Mouse (Mus musculus) stomach, embryonic 14.5 days (tissue): Measurements from ENCODE around the gene Pdcd4. TPM values are rescaled to one million over a fixed set of nuclear protein-coding genes. Genes with fewer than 3 reads are reported as not detected.
A peak's percentile ranks its signal among the peaks of the same experiment; 100 is the strongest.

Experiments used
- ATAC-seq: fragments of 200-750 bp; cut with Nextera tagmentation; 2 replicates; pipeline ENCODE4 v1.8.0; 2017; ENCODE audit warnings: low read depth, moderate TSS enrichment; ENCODE audit not compliant: insufficient number of reproducible peaks, insufficient read depth, low FRiP score
- H3K27ac ChIP-seq: fragments of 300-500 bp; sonication (generic); 2 replicates; pipeline ENCODE4 v1.5.1; 2014; ENCODE audit warnings: mild to moderate bottlenecking, low read length, moderate library complexity, mixed read lengths
- H3K27me3 ChIP-seq: fragments of 300-500 bp; sonication (generic); 2 replicates; pipeline ENCODE4 v1.6.1; 2014; ENCODE audit warnings: low read length, control low read depth, mixed read lengths; ENCODE audit not compliant: control insufficient read depth, insufficient read depth
- H3K36me3 ChIP-seq: fragments of 300-500 bp; sonication (generic); 2 replicates; pipeline ENCODE4 v1.6.1; 2014; ENCODE audit warnings: mild to moderate bottlenecking, control low read depth, low read length, moderate library complexity, mixed read lengths; ENCODE audit not compliant: control insufficient read depth, insufficient read depth
- H3K4me1 ChIP-seq: fragments of 300-500 bp; sonication (generic); 2 replicates; pipeline ENCODE4 v1.6.1; 2014; ENCODE audit warnings: low read length, control low read depth, mixed read lengths; ENCODE audit not compliant: control insufficient read depth, insufficient read depth
- H3K4me2 ChIP-seq: fragments of 300-500 bp; sonication (generic); replicated peaks from 2 replicates; pipeline ENCODE4 v1.6.1; 2014; ENCODE audit warnings: low read depth, low read length, control low read depth
- H3K4me3 ChIP-seq: fragments of 300-500 bp; sonication (generic); 2 replicates; pipeline ENCODE4 v1.5.1; 2014; ENCODE audit warnings: low read depth, low read length, control low read depth
- H3K9ac ChIP-seq: fragments of 300-500 bp; sonication (generic); replicated peaks from 2 replicates; pipeline ENCODE4 v1.6.1; 2014; ENCODE audit warnings: low read depth, mild to moderate bottlenecking, control low read depth, low read length, moderate library complexity, mixed read lengths
- H3K9me3 ChIP-seq: fragments of 300-500 bp; sonication (generic); 2 replicates; pipeline ENCODE4 v1.6.1; 2016; ENCODE audit warnings: low read depth, low read length, control low read depth; ENCODE audit not compliant: control insufficient read depth
- WGBS: fragments of 180-500 bp; shearing (Covaris S2); extraction: QIAGEN DNeasy Blood & Tissue Kit; methylation state at CpG from one replicate; pipeline ENCODE4 v1.1.7; 2014; 5-methylcytosine and 5-hydroxymethylcytosine counted together
- polyA plus RNA-seq: library from polyadenylated mRNA; unstranded; fragments of >200 nt; fragmentation: Nextera tagmentation; extraction: Ambion mirVana; gene quantifications from 2 replicates; pipeline ENCODE4 v1.2.1, GENCODE M21; 2014

Pdcd4 gene
- polyA plus RNA-seq, 1 experiment from 2014 or later: 123 TPM

DNA sequence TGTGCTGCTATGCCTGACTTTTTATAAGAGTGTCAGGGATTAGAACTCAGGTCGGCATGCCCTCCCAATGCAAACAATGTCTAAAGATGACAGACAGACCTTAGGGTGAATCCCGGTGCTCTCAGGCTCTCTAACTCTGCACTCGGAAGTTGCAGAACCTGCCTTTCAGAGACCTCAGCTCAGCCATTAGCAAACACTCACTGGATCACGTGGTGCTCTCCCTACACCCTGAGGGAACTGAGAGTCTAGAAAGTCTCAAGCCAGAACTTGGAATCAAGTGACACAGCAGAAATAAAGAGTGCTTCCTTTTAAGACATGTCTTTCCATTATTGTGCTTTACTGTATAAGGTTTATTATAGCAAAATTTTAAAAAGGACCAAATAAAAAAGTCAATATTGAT lies 37.1 kb upstream of the Pdcd4 start:
- no peak overlapping the region for H3K9ac ChIP-seq
- no peak overlapping the region for H3K4me2 ChIP-seq
- H3K9me3 ChIP-seq: no peaks in the 10 kb centered on the region
- H3K27me3 ChIP-seq: no peaks in the 10 kb centered on the region
- no peaks in the 10 kb centered on the region for H3K36me3 ChIP-seq
- WGBS: 41% methylated on average over 4 of the region's 4 CpGs
- peaks cover 16% of the 10 kb centered on the region for H3K4me1 ChIP-seq
- no peak overlapping the region for H3K27ac ChIP-seq
- ATAC-seq: no peak
- no peak overlapping the region for H3K4me3 ChIP-seq

DNA sequence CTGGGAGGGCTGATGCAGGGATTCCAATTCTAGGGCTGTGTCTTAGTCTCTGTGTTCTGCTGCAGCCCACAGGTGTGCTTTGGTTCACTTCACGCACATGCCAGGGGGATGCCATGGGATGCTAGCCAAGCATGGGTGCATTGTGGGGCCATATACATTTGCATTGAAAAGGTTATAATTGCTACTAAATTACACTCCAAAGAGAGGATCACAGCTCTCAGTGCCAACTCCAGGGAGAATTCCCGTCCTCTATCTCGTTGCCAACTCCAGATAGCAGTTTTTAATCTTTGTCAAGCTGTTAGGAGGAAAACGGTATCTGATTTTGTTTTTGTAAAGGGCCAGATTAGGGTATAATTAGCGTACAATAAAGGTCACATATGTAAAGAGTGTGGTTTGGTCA lies 36.2 kb upstream of the Pdcd4 start:
- Histone ChIP-seq H3K4me2 (no peak overlapping the region), H3K4me3 (no peak overlapping the region), H3K9ac (no peak overlapping the region), H3K9me3 (no peaks in the 10 kb centered on the region), H3K27ac (no peak overlapping the region), H3K4me1 (peaks cover 9% of the 10 kb centered on the region), H3K36me3 (no peaks in the 10 kb centered on the region), H3K27me3 (no peaks in the 10 kb centered on the region)
- no peak for ATAC-seq
- 78% methylated on average over 5 of the region's 5 CpGs for WGBS

DNA sequence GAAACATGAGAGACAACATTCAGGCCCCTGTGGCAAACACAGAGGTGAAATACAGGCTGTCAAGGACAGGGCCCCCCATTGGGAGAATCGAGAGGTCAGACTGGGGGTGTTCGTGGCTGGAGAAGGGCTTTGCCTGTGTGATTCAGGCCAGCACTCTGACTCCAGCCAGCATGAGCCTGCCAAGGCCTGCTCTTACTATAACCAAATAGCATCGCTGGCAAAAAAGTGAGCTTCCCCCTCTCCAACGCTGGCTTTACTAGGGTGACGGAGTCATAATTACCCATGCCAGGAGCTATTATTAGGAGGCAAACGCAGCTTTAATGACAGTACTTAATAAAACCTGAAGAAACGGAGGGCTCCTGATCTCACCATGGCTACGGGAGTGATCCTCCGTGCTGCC lies 35.2 kb upstream of the Pdcd4 start:
- Histone ChIP-seq H3K27me3 (no peaks in the 10 kb centered on the region), H3K4me2 (no peak overlapping the region), H3K9ac (no peak overlapping the region), H3K4me1 (peaks cover 9% of the 10 kb centered on the region), H3K27ac (no peak overlapping the region), H3K9me3 (no peaks in the 10 kb centered on the region), H3K4me3 (no peak overlapping the region), H3K36me3 (no peaks in the 10 kb centered on the region)
- ATAC-seq: no peak
- WGBS: 73% methylated on average over 9 of the region's 9 CpGs

DNA sequence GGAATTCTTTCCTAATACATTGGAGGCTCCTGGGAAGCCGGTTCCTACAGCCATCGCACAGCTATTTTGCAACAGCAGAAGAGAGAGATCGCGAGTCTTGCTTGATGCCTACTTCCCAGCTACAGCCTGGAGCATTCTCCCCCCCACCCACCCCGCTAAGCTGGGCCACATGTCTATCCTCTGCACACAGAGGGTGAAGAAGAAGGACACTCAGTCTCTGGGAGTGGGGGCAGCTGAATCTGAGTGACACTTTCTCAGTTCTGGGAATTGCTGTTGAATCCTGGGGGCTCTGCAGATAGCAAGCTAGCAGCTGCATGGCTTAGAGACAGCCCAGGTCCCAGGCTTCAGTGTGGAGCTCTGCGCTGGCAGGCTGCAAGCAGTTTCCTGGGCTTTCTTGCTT lies 34.1 kb upstream of the Pdcd4 start:
- Histone ChIP-seq H3K27ac (peak overlapping the region; percentile 33; the same call in 1 of the 2 replicates), H3K27me3 (no peaks in the 10 kb centered on the region), H3K4me1 (peaks cover 7% of the 10 kb centered on the region), H3K9me3 (no peaks in the 10 kb centered on the region), H3K4me2 (no peak overlapping the region), H3K9ac (no peak overlapping the region), H3K36me3 (no peaks in the 10 kb centered on the region), H3K4me3 (no peak overlapping the region)
- no peak for ATAC-seq
- 56% methylated on average over 6 of the region's 6 CpGs for WGBS

DNA sequence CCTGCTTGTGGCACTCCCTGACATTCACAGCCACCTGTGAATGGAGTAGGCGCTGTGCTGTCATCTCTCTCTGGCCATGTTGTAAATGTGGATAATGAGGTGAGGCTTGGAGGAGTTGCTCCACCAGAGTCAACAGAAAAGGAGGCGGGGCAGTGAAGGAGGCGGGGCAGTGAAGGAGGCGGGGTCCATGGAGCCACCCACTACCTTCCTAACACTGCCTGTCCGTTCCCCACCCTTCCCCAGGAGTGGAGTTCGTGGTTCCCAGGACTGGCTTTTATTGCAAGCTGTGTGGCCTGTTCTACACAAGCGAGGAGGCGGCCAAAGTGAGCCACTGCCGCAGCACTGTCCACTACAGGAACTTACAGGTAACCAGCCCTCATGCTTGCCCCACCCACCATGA lies 32.9 kb upstream of the Pdcd4 start:
- Histone ChIP-seq H3K4me3 (no peak overlapping the region), H3K4me2 (0 out of 2 replicates have a peak overlapping the region, but pooled peaks have one; percentile 22), H3K27ac (no peak overlapping the region; the same call in 1 of the 2 replicates), H3K4me1 (no peaks in the 10 kb centered on the region), H3K27me3 (no peaks in the 10 kb centered on the region), H3K9me3 (no peaks in the 10 kb centered on the region), H3K9ac (no peak overlapping the region), H3K36me3 (no peaks in the 10 kb centered on the region)
- WGBS: 25% methylated on average over 9 of the region's 9 CpGs
- ATAC-seq: peak; percentile 83

DNA sequence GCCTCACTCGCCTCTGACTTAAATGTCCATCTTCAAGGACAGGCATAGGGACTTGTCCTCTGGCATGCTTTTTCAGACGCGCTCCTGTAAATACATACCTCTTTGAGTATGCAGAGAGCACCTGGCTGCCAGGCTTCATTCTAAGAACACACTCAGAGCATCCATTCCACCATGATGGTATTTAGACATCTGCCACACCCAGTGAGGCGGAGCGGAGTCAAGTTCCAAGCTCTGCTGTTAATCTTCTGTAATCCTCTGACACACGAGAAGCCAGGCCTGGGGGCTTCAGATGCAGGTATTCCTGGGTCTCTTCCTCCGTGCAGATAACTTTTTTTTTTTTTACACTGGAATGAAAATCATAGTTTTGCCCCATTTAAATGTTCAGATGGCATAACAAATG lies 32.4 kb upstream of the Pdcd4 start:
- Histone ChIP-seq H3K27ac (no peak overlapping the region; the same call in 1 of the 2 replicates), H3K4me1 (no peaks in the 10 kb centered on the region), H3K36me3 (no peaks in the 10 kb centered on the region), H3K4me2 (0 out of 2 replicates have a peak overlapping the region, but pooled peaks have one; percentile 22), H3K9me3 (no peaks in the 10 kb centered on the region), H3K9ac (no peak overlapping the region), H3K4me3 (no peak overlapping the region), H3K27me3 (no peaks in the 10 kb centered on the region)
- WGBS: 45% methylated on average over 7 of the region's 7 CpGs
- no peak for ATAC-seq

DNA sequence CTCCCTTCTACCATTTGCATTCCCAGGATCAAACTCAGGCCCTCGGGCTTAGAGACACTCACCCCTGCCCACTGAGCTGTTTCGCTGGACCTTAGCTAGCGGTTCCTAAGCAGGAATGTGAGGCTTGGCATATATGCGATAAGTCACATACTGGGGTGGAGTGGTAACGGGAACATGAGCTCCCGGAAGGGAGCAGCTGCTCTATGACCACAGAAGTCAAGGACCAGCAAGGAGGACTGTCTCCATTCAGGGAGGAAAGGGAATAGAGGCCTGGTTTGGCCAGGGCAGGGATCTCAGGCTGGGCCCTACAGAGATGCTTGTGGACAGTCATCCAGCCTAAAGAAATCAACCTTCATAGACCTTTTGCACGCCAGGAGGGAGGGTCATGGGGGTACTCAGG lies 30.7 kb upstream of the Pdcd4 start:
- no peaks in the 10 kb centered on the region for H3K36me3 ChIP-seq
- no peaks in the 10 kb centered on the region for H3K4me1 ChIP-seq
- H3K27me3 ChIP-seq: no peaks in the 10 kb centered on the region
- ATAC-seq: no peak
- H3K9ac ChIP-seq: no peak overlapping the region
- WGBS: 72% methylated on average over 7 of the region's 7 CpGs
- H3K9me3 ChIP-seq: no peaks in the 10 kb centered on the region
- no peak overlapping the region for H3K4me3 ChIP-seq
- no peak overlapping the region for H3K4me2 ChIP-seq
- no peak overlapping the region for H3K27ac ChIP-seq

DNA sequence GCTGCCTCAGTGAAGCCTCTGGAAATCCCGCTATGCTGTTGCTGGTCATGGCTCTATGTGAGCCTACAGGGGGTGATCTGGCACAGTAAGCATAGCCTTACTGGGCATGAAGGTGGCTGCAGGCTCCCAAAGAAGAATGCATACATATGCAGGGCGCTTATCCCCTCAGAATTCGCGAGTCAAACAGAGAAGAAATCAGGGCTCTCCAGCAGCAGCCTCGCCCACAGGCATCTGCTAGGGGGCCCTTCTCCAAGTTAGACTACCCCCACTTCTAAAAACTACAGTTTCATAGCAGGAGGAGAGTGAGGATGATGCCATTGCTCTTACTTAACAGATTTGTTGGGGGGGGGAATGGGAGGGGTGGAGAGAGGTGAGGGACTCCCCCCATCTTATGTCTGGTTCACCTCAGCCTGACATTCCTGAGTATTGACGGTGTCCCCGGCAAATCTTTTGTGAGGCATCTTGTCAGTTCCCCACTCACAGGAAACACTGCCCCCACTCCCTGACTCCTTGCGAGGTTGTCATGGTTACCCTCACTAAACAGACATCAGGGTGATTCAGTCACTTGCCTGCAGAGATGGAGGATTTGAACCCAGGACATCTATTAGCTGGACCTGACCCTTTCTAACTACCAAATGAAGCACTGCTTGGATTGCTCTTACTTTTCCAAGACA lies 29.3 kb upstream of the Pdcd4 start:
- no peaks in the 10 kb centered on the region for H3K4me1 ChIP-seq
- no peak overlapping the region for H3K4me3 ChIP-seq
- no peaks in the 10 kb centered on the region for H3K9me3 ChIP-seq
- WGBS: 60% methylated on average over 8 of the region's 8 CpGs
- no peaks in the 10 kb centered on the region for H3K36me3 ChIP-seq
- no peak overlapping the region for H3K4me2 ChIP-seq
- ATAC-seq: no peak
- H3K27me3 ChIP-seq: no peaks in the 10 kb centered on the region
- H3K9ac ChIP-seq: no peak overlapping the region
- H3K27ac ChIP-seq: no peak overlapping the region

DNA sequence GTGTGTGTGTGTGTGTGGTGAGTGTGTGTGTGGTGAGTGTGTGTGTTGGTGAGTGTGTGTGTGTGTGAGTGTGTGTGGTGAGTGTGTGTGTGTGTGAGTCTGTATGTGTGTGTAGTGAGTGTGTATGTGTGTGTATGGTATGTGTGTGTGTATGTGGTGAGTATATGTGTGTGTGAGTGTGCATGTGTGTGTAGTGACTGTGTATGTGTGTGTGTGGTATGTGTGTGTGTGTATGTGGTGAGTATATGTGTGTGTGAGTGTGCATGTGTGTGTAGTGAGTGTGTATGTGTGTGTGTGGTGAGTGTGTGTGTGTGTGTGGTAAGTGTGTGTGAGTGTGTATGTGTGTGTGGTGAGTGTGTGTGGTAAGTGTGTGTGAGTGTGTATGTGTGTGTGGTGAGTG lies 24.8 kb upstream of the Pdcd4 start:
- Histone ChIP-seq H3K27ac (no peak overlapping the region), H3K4me2 (no peak overlapping the region), H3K36me3 (no peaks in the 10 kb centered on the region), H3K9me3 (no peaks in the 10 kb centered on the region), H3K9ac (no peak overlapping the region), H3K4me1 (no peaks in the 10 kb centered on the region), H3K27me3 (no peaks in the 10 kb centered on the region), H3K4me3 (no peak overlapping the region)
- ATAC-seq: no peak
